Mouse (Mus musculus) midbrain, embryonic 16.5 days (tissue): Measurements from ENCODE around the gene Ctcf. TPM values are rescaled to one million over a fixed set of nuclear protein-coding genes. Genes with fewer than 3 reads are reported as not detected.

ENCODE experiments used
- ATAC-seq: fragments of 200-750 bp; cut with Nextera tagmentation; 2 replicates; pipeline ENCODE4 v1.8.0; 2017; ENCODE audit warnings: moderate TSS enrichment
- H3K27ac ChIP-seq: fragments of 300-500 bp; sonication (generic); 2 replicates; pipeline ENCODE4 v1.5.1; 2014; ENCODE audit warnings: mild to moderate bottlenecking, low read length, mixed read lengths
- H3K27me3 ChIP-seq: fragments of 300-500 bp; sonication (generic); 2 replicates; pipeline ENCODE4 v1.6.1; 2014; ENCODE audit warnings: low read depth, low read length, mixed read lengths; ENCODE audit not compliant: control insufficient read depth, insufficient read depth
- H3K36me3 ChIP-seq: fragments of 300-500 bp; sonication (generic); 2 replicates; pipeline ENCODE4 v1.6.1; 2014; ENCODE audit warnings: mild to moderate bottlenecking, low read length, moderate library complexity, mixed read lengths; ENCODE audit not compliant: control insufficient read depth, insufficient read depth
- H3K4me1 ChIP-seq: fragments of 300-500 bp; sonication (generic); 2 replicates; pipeline ENCODE4 v1.6.1; 2014; ENCODE audit warnings: mild to moderate bottlenecking, low read length, mixed read lengths; ENCODE audit not compliant: control insufficient read depth, insufficient read depth
- H3K4me2 ChIP-seq: fragments of 300-500 bp; sonication (generic); 2 replicates; pipeline ENCODE4 v1.6.1; 2014; ENCODE audit warnings: mild to moderate bottlenecking, low read length, mixed read lengths
- H3K4me3 ChIP-seq: fragments of 300-500 bp; sonication (generic); 2 replicates; pipeline ENCODE4 v1.5.1; 2014; ENCODE audit warnings: low read depth, mild to moderate bottlenecking, low read length, moderate library complexity, mixed read lengths
- H3K9ac ChIP-seq: fragments of 300-500 bp; sonication (generic); 2 replicates; pipeline ENCODE4 v1.6.1; 2014; ENCODE audit warnings: low read depth, low read length, mixed read lengths
- H3K9me3 ChIP-seq: fragments of 300-500 bp; sonication (generic); replicated peaks from 2 replicates; pipeline ENCODE4 v1.6.1; 2014; ENCODE audit warnings: mild to moderate bottlenecking, low read length, mixed read lengths; ENCODE audit not compliant: control insufficient read depth, poor library complexity, severe bottlenecking
- WGBS: fragments of 180-500 bp; shearing (Covaris S2); extraction: QIAGEN DNeasy Blood & Tissue Kit; methylation state at CpG from one replicate; pipeline ENCODE4 v1.1.7; 2014; 5-methylcytosine and 5-hydroxymethylcytosine counted together
- microRNA counts: library from miRNA; unstranded; fragments of <30 nt; microRNA quantifications from one replicate; lab custom pipeline; 2016
- microRNA-seq: library from miRNA; unstranded; fragments of <30 nt; microRNA quantifications from one replicate; pipeline ENCODE4, GENCODE M21; 2017
- polyA plus RNA-seq: library from polyadenylated mRNA; unstranded; fragments of >200 nt; fragmentation: Nextera tagmentation; extraction: Ambion mirVana; gene quantifications from 2 replicates; pipeline ENCODE4 v1.2.1, GENCODE M21; 2015

Gene Ctcf
- polyA plus RNA-seq, 1 experiment from 2014 or later: 93.8 TPM

- no peak for ATAC-seq
- H3K27me3 ChIP-seq: no peaks in the 10 kb centered on the region
- no peak overlapping the region; the same call in 1 of the 2 replicates for H3K27ac ChIP-seq
- H3K9ac ChIP-seq: no peak overlapping the region
- H3K4me2 ChIP-seq: no peak overlapping the region
- 86% methylated on average over 18 of the region's 18 CpGs for WGBS
- H3K36me3 ChIP-seq: peaks cover 30% of the 10 kb centered on the region
- no peaks in the 10 kb centered on the region for H3K4me1 ChIP-seq
- H3K9me3 ChIP-seq: no peaks in the 10 kb centered on the region
- H3K4me3 ChIP-seq: no peak overlapping the region
These were observed 91.2 kb downstream of the Ctcf start for GRCm38 (mm10) chr8:105727397-105728124.

- H3K36me3 ChIP-seq: peaks cover 11% of the 10 kb centered on the region
- ATAC-seq: no peak
- H3K4me3 ChIP-seq: no peak overlapping the region
- no peak overlapping the region for H3K9ac ChIP-seq
- no peak overlapping the region for H3K27ac ChIP-seq
- WGBS: 95% methylated on average over 5 of the region's 5 CpGs
- H3K9me3 ChIP-seq: no peaks in the 10 kb centered on the region
- no peaks in the 10 kb centered on the region for H3K4me1 ChIP-seq
- no peaks in the 10 kb centered on the region for H3K27me3 ChIP-seq
- no peak overlapping the region for H3K4me2 ChIP-seq
These were observed 95.8 kb downstream of the Ctcf start for GRCm38 (mm10) chr8:105732186-105732585.

MicroRNAs encoded within 50 kb of the gene (microRNA counts, 519-probe panel; counts per million panel counts)
- 2,205 counts per million, percentile 63 among the panel's probes with 10 or more counts for microRNA mmu-miR-1966 (lab: Ali Mortazavi, UCI)

Small RNAs within 50 kb of the gene (microRNA-seq; reads per million reads assigned to microRNA genes)
- gene Mir1966: not detected

Other genes with a start within 250 kb of the Ctcf start
- not detected in 2 replicates for gene Kctd19, start 223.1 kb upstream of the Ctcf start, polyA plus RNA-seq
- gene Lrrc36, start 223.0 kb upstream of the Ctcf start, polyA plus RNA-seq: 0.85 and 0.89 TPM in 2 replicates
- gene Tppp3, start 165.0 kb upstream of the Ctcf start, polyA plus RNA-seq: 153 and 159 TPM in 2 replicates
- gene Zdhhc1, start 139.7 kb upstream of the Ctcf start, polyA plus RNA-seq: 33.6 and 38.4 TPM in 2 replicates
- 2.7 and 3.6 TPM in 2 replicates for gene Hsd11b2, start 117.8 kb upstream of the Ctcf start, polyA plus RNA-seq
- gene Atp6v0d1, start 70.5 kb upstream of the Ctcf start, polyA plus RNA-seq: 226 and 244 TPM in 2 replicates
- 33.8 and 35.2 TPM in 2 replicates for gene Ripor1, start 31.3 kb upstream of the Ctcf start, polyA plus RNA-seq
- gene Agrp, start 825 bp downstream of the Ctcf start, polyA plus RNA-seq: 1.4 TPM in 2 replicates
- gene Carmil2, start 49.7 kb downstream of the Ctcf start, polyA plus RNA-seq: 22.9 and 23.0 TPM in 2 replicates
- gene Acd, start 64.5 kb downstream of the Ctcf start, polyA plus RNA-seq: 95.6 and 97.6 TPM in 2 replicates
- gene Pard6a, start 64.6 kb downstream of the Ctcf start, polyA plus RNA-seq: 50.2 and 57.9 TPM in 2 replicates
- 0.28 and 0.45 TPM in 2 replicates for gene 4933405L10Rik, start 71.1 kb downstream of the Ctcf start, polyA plus RNA-seq
- gene Enkd1, start 71.6 kb downstream of the Ctcf start, polyA plus RNA-seq: 14.9 and 16.5 TPM in 2 replicates
- 94.0 and 95.6 TPM in 2 replicates for gene Gfod2, start 122.1 kb downstream of the Ctcf start, polyA plus RNA-seq
- 9.6 and 12.6 TPM in 2 replicates for gene Ranbp10, start 190.8 kb downstream of the Ctcf start, polyA plus RNA-seq
- 0.77 and 0.93 TPM in 2 replicates for gene Tsnaxip1, start 191.2 kb downstream of the Ctcf start, polyA plus RNA-seq
- gene Cenpt, start 216.7 kb downstream of the Ctcf start, polyA plus RNA-seq: 45.9 and 59.5 TPM in 2 replicates
- 50.6 and 53.4 TPM in 2 replicates for gene Thap11, start 218.6 kb downstream of the Ctcf start, polyA plus RNA-seq
- gene Nutf2, start 224.0 kb downstream of the Ctcf start, polyA plus RNA-seq: 146 and 153 TPM in 2 replicates
- gene Edc4, start 244.3 kb downstream of the Ctcf start, polyA plus RNA-seq: 55.5 and 56.9 TPM in 2 replicates